9 mouse cellular contexts compared by ENCODE assay signal in the genomic region with DNA sequence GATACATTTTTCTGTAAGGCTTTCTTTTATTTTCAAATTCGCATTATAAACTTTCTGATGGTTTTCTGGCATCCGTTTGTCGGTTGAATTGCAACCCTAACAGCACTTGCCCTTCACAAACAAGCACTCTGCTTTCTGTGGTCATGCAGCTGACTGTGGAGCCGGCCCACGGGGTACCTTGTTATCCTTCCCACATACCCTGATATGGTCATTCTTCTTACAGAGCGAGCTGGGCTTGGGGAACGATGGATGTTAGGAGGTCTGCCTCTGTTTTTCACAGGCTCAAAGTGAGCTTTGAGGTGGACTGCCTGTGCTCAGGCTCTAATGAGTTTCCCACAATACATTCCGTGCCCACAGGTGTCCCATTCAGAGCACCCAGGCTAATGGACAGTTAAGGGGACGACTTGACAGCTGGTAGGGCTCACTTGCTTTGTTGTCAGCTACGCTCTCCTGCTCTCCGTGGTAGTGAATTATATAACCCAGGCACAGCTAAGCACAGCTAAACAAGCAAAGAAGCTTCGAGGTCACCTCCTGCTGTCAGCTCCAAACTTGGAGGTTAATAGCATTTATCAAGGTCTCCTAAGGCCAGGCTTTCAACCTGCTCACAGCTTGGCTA. TPM values are rescaled to one million over a fixed set of nuclear protein-coding genes. Genes with fewer than 3 reads are reported as not detected.
DNase-seq lines count a peak whose midpoint lies in the region; ATAC-seq and TF ChIP-seq lines count a peak whose summit lies in the region.
"Had no signal": no experiment of that assay in that cellular context is flagged by ENCODE, and none has a peak within 500 bp of the region (broad histone marks: within the 10 kb centered on the region; RNA-seq: fewer than 3 reads in every experiment).

No protein-coding gene starts in this region.

- H3K36me3 ChIP-seq in stomach, embryonic 14.5 days (ENCODE audit: control insufficient read depth, insufficient read depth, low read length), result no peaks in the 10 kb centered on the region; the same call in 1 of the 2 replicates
- no peaks in the 10 kb centered on the region for H3K36me3 ChIP-seq in stomach, postnatal 0 days (ENCODE audit: control insufficient read depth, insufficient read depth, low read length)
- peaks cover 11% of the 10 kb centered on the region; the same call in 1 of the 2 replicates for H3K36me3 ChIP-seq in midbrain, embryonic 10.5 days

- peak overlapping the region; percentile 13; the same call in 1 of the 2 replicates for H3K27ac ChIP-seq in stomach, embryonic 14.5 days (ENCODE audit: low read length)
- H3K27ac ChIP-seq in stomach, postnatal 0 days (replicated peaks), result no peak overlapping the region
- H3K27ac ChIP-seq in midbrain, embryonic 10.5 days (replicated peaks), result peak overlapping the region; percentile 61
- H3K27ac ChIP-seq: limb, embryonic 13.5 days had no signal

- H3K4me1 ChIP-seq in stomach, embryonic 14.5 days (ENCODE audit: control insufficient read depth, insufficient read depth, low read length), result peaks cover 13% of the 10 kb centered on the region; the same call in 1 of the 2 replicates
- H3K4me1 ChIP-seq in stomach, postnatal 0 days (replicated peaks; ENCODE audit: control insufficient read depth, insufficient read depth), result 0 out of 2 replicates have a peak, but pooled peaks cover 4% of the 10 kb centered on the region
- peaks cover 71% of the 10 kb centered on the region for H3K4me1 ChIP-seq in midbrain, embryonic 10.5 days

- H3K4me2 ChIP-seq in stomach, embryonic 14.5 days (replicated peaks; ENCODE audit: low read depth, low read length), result no peak overlapping the region
- H3K4me2 ChIP-seq in stomach, postnatal 0 days (replicated peaks; ENCODE audit: low read depth), result no peak overlapping the region; the same call in 1 of the 2 replicates
- H3K4me2 ChIP-seq: limb, embryonic 13.5 days had no signal

- H3K27me3 ChIP-seq in stomach, embryonic 14.5 days (ENCODE audit: control insufficient read depth, insufficient read depth, low read length), result no peaks in the 10 kb centered on the region
- no peaks in the 10 kb centered on the region for H3K27me3 ChIP-seq in stomach, postnatal 0 days (ENCODE audit: control insufficient read depth, insufficient read depth, low read length)
- peaks cover 69% of the 10 kb centered on the region for H3K27me3 ChIP-seq in midbrain, embryonic 10.5 days (ENCODE audit: low read depth, poor library complexity, severe bottlenecking)
- H3K27me3 ChIP-seq: limb, embryonic 13.5 days had no signal

- TF ChIP-seq CTCF in stomach, postnatal 0 days (IDR thresholded peaks at IDR 0.05; ENCODE audit: low read depth), result no peak

- no peak for ATAC-seq in stomach, embryonic 14.5 days (ENCODE audit: insufficient number of reproducible peaks, insufficient read depth, low FRiP score, low read depth)
- no peak for ATAC-seq in stomach, postnatal 0 days (ENCODE audit: low FRiP score, low TSS enrichment)

- no peak overlapping the region for H3K9ac ChIP-seq in stomach, embryonic 14.5 days (replicated peaks; ENCODE audit: low read depth, low read length)
- H3K9ac ChIP-seq in stomach, postnatal 0 days (ENCODE audit: low read length), result no peak overlapping the region
- H3K9ac ChIP-seq: limb, embryonic 13.5 days had no signal

- 34% methylated on average over 12 of the region's 12 CpGs for WGBS in stomach, embryonic 14.5 days
- WGBS in stomach, postnatal 0 days, result 41% methylated on average over 12 of the region's 12 CpGs
- 29% methylated on average over 12 of the region's 12 CpGs for WGBS in midbrain, embryonic 10.5 days

- TF ChIP-seq EP300 in stomach, postnatal 0 days (optimal IDR thresholded peaks at IDR 0.05), result no peak

- peak; percentile 21 for DNase-seq in cerebellum, adult 9-10 months
- DNase-seq in cerebellum, postnatal 14 days, result no peak
- no peak for DNase-seq in stomach, postnatal 0 days (ENCODE audit: low spot score)
- peak; percentile 59 for DNase-seq in midbrain, embryonic 10.5 days (ENCODE audit: low spot score)
- no peak for DNase-seq in right cerebral cortex, postnatal 36 days (ENCODE audit: low spot score in 2 of 2)
- DNase-seq in urinary bladder, postnatal 10 days (ENCODE audit: low spot score), result no peak
- DNase-seq in MN1 (ENCODE audit: low spot score), result no peak

- no peak overlapping the region for H3K4me3 ChIP-seq in stomach, embryonic 14.5 days (ENCODE audit: low read depth, low read length)
- no peak overlapping the region for H3K4me3 ChIP-seq in stomach, postnatal 0 days (ENCODE audit: low read depth, low read length)
- H3K4me3 ChIP-seq in midbrain, embryonic 10.5 days, result 0 out of 2 replicates have a peak overlapping the region, but pooled peaks have one; percentile 2
- H3K4me3 ChIP-seq: limb, embryonic 13.5 days had no signal

- H3K9me3 ChIP-seq in stomach, embryonic 14.5 days (ENCODE audit: control insufficient read depth, low read depth, low read length), result no peaks in the 10 kb centered on the region
- H3K9me3 ChIP-seq in stomach, postnatal 0 days (ENCODE audit: control insufficient read depth, low read length), result no peaks in the 10 kb centered on the region
- H3K9me3 ChIP-seq in midbrain, embryonic 10.5 days (replicated peaks), result no peaks in the 10 kb centered on the region
- H3K9me3 ChIP-seq: limb, embryonic 13.5 days had no signal

RNA-seq across cellular contexts. Expression of gene Ptn, which starts 21.3 kb away (rescaled TPM):
- 432 and 471 TPM in 2 replicates for polyA plus RNA-seq in stomach, embryonic 14.5 days (2014; fragmentation: Nextera tagmentation; extraction: Ambion mirVana)
- 157 and 183 TPM in 2 replicates for polyA plus RNA-seq in stomach, postnatal 0 days (2015; fragmentation: Nextera tagmentation; extraction: Ambion mirVana)
- polyA plus RNA-seq in midbrain, embryonic 10.5 days (2016; fragmentation: Nextera tagmentation; extraction: Ambion mirVana), result 154 and 174 TPM in 2 replicates

Comparison
In these comparisons a context has a peak if more than half of its experiments do, and no peak if none do; other contexts are left out.
1. DNase-seq: peak in cerebellum, adult 9-10 months (single experiment) and midbrain, embryonic 10.5 days (single experiment); none in cerebellum, postnatal 14 days (0 of 2), stomach, postnatal 0 days (single experiment), right cerebral cortex, postnatal 36 days (0 of 2), urinary bladder, postnatal 10 days (single experiment) and MN1 (single experiment).